Mouse (Mus musculus): Measurements from ENCODE around the gene 4930556J24Rik. TPM values are rescaled to one million over a fixed set of nuclear protein-coding genes. Genes with fewer than 3 reads are reported as not detected.
"Not testable (repeated sequence)": the region's sequence is repeated elsewhere in the genome, so short reads cannot be mapped to it uniquely, and the experiment has no call there.

The 4930556J24Rik gene
- polyA plus RNA-seq, 1 experiment from 2014 or later = not detected

GRCm38 (mm10) chr11:3920476-3920875, 56.1 kb downstream of the 4930556J24Rik start:
- no peaks in the 10 kb centered on the region for H3K27me3 ChIP-seq
- no peak for ATAC-seq (replicated peaks; ENCODE audit: insufficient number of reproducible peaks, insufficient read depth, low FRiP score, low read depth)
- no peak overlapping the region for H3K4me2 ChIP-seq
- H3K27ac ChIP-seq = no peak overlapping the region
- no peaks in the 10 kb centered on the region for H3K9me3 ChIP-seq (replicated peaks)
- H3K9ac ChIP-seq = no peak overlapping the region
- no peak overlapping the region for H3K4me3 ChIP-seq
- WGBS = 83% methylated on average over 7 of the region's 7 CpGs
- H3K4me1 ChIP-seq (replicated peaks) = peaks cover 7% of the 10 kb centered on the region
- H3K36me3 ChIP-seq = peaks cover 32% of the 10 kb centered on the region

DNA sequence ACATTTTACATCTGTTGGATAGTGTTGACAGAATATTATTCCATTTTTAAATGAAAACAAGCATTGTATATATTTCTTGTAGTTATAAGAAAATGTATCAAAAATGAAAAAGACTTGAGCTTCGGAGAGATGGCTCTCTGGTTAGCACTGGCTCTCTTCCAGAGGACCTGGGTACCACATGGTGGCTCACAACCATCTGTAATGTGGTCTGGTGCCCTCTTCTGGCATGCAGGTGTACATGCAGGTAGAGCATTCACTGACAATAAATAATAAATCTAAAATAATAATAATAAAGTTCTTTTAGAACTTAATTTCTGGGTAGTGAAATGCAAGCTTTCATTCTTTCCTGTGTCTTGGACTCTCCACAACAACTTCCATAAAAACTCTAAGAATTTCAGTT, 57.8 kb downstream of the 4930556J24Rik start:
- no peak overlapping the region for H3K4me2 ChIP-seq
- H3K27ac ChIP-seq = no peak overlapping the region
- no peak overlapping the region for H3K9ac ChIP-seq
- H3K36me3 ChIP-seq = peaks cover 18% of the 10 kb centered on the region
- ATAC-seq (replicated peaks; ENCODE audit: insufficient number of reproducible peaks, insufficient read depth, low FRiP score, low read depth) = no peak
- no peaks in the 10 kb centered on the region for H3K27me3 ChIP-seq
- no peak overlapping the region for H3K4me3 ChIP-seq
- peaks cover 12% of the 10 kb centered on the region for H3K4me1 ChIP-seq (replicated peaks)
- WGBS = 57% methylated on average over 1 of the region's 1 CpGs
- H3K9me3 ChIP-seq (replicated peaks) = no peaks in the 10 kb centered on the region

- Histone ChIP-seq H3K27ac (peak within 1 kb of the TSS; percentile 50), H3K4me2 (peak within 1 kb of the TSS; percentile 91), H3K9me3 (replicated peaks) (no peaks in the 10 kb centered on the region), H3K9ac (peak within 1 kb of the TSS; percentile 57), H3K4me1 (replicated peaks) (peaks cover 42% of the 10 kb centered on the region), H3K36me3 (0 out of 2 replicates have a peak, but pooled peaks cover 3% of the 10 kb centered on the region), H3K27me3 (no peaks in the 10 kb centered on the region), H3K4me3 (peak within 1 kb of the TSS; percentile 57)
- ATAC-seq (replicated peaks; ENCODE audit: insufficient number of reproducible peaks, insufficient read depth, low FRiP score, low read depth) = peak; percentile 61
- under 1% methylated on average over 28 of the region's 28 CpGs for WGBS
These were observed 62.3 kb downstream of the 4930556J24Rik start, which contains the start of gene Slc35e4 for GRCm38 (mm10) chr11:3914109-3914840. Slc35e4 (minus strand) TSS chr11:3914664.

DNA sequence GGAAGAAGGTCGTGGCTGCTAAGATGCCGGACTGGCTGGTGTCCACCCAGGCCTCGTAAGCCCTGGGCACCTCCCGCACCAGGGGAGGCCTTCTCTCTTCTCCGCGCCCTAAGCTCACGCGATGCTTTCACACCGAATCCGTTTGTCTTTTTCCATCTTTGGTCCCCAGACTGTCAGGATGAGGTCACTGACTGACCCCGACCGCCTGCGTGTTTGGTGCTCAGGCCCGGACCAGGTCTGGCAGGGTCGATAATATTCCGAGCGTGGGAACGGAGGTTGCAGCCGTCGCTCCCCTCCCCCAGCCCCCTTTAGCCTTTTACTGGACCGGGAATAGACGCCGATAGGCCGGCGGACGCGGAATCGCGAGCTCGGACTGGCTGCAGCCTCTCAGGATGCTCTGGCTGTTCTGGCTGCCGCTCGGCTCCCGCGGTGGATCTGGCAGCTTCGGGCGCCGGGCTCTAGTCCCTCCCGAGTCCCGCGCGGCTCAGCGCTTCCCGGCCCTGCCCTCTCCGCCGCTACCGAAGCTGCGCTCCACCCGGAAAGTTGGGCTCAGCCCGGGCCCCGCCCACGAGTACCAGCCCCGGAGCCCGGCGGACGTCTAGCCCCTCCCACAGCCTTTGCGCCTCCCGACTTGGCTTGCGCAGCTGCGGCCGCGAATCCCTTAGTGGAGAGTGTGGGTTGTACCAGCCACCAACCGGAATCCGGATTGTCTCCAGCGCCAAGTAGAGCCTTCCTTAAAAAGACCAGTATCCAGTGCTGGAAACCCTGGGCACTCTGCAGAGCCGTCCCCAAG, 63.1 kb downstream of the 4930556J24Rik start:
- Histone ChIP-seq H3K4me2 (peak overlapping the region; percentile 91), H3K27me3 (no peaks in the 10 kb centered on the region), H3K9me3 (replicated peaks) (no peaks in the 10 kb centered on the region), H3K27ac (peak overlapping the region; percentile 50), H3K4me1 (replicated peaks) (peaks cover 42% of the 10 kb centered on the region), H3K4me3 (peak overlapping the region; percentile 57), H3K9ac (peak overlapping the region; percentile 57), H3K36me3 (0 out of 2 replicates have a peak, but pooled peaks cover 3% of the 10 kb centered on the region)
- WGBS = under 1% methylated on average over 65 of the region's 65 CpGs
- ATAC-seq (replicated peaks; ENCODE audit: insufficient number of reproducible peaks, insufficient read depth, low FRiP score, low read depth) = peak; percentile 82

- Histone ChIP-seq H3K9ac (peak overlapping the region; percentile 57), H3K4me3 (peak overlapping the region; percentile 57), H3K4me1 (replicated peaks) (peaks cover 42% of the 10 kb centered on the region), H3K27ac (0 out of 2 replicates have a peak overlapping the region, but pooled peaks have one; percentile 50), H3K4me2 (peak overlapping the region; percentile 91), H3K27me3 (no peaks in the 10 kb centered on the region), H3K36me3 (0 out of 2 replicates have a peak, but pooled peaks cover 3% of the 10 kb centered on the region), H3K9me3 (replicated peaks) (no peaks in the 10 kb centered on the region)
- peak; percentile 1 for ATAC-seq (replicated peaks; ENCODE audit: insufficient number of reproducible peaks, insufficient read depth, low FRiP score, low read depth)
- 3% methylated on average over 16 of the region's 16 CpGs for whole genome bisulfite sequencing
These were observed 63.7 kb downstream of the 4930556J24Rik start for GRCm38 (mm10) chr11:3912875-3913271.

GRCm38 (mm10) chr11:3912100-3912874, 64.3 kb downstream of the 4930556J24Rik start:
- WGBS = 23% methylated on average over 19 of the region's 19 CpGs

DNA sequence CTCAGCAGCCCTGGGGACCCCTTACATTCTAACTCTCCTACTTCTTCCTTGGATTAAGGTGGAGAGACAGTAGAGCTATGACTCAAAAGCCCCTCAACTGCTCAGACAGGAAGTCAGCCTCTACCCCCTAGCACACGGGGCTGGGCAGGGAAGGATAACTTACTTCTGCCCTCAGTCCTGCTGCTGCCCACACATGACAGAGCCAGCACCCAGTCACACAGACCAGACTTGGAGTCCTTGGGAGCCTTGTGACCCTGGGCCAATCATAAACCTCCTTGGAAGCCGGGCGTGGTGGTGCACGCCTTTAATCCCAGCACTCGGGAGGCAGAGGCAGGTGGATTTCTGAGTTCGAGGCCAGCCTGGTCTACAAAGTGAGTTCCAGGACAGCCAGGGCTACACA, 65.1 kb downstream of the 4930556J24Rik start:
- ATAC-seq (replicated peaks; ENCODE audit: insufficient number of reproducible peaks, insufficient read depth, low FRiP score, low read depth); H3K9me3 ChIP-seq (replicated peaks); H3K4me3 ChIP-seq; H3K36me3 ChIP-seq; H3K27me3 ChIP-seq: not testable (repeated sequence)
- WGBS = 82% methylated on average over 6 of the region's 6 CpGs
- Histone ChIP-seq H3K4me2 (peak overlapping the region; percentile 91), H3K9ac (0 out of 2 replicates have a peak overlapping the region, but pooled peaks have one; percentile 2), H3K4me1 (replicated peaks) (peaks cover 42% of the 10 kb centered on the region), H3K27ac (peak overlapping the region; percentile 56)

More at GRCm38 (mm10) chr11:3912100-3912874, 64.3 kb downstream of the 4930556J24Rik start:
- peak overlapping the region; percentile 43 for H3K27ac ChIP-seq
- peak overlapping the region; percentile 57 for H3K9ac ChIP-seq
- H3K27me3 ChIP-seq = no peaks in the 10 kb centered on the region
- no peaks in the 10 kb centered on the region for H3K9me3 ChIP-seq (replicated peaks)
- H3K4me1 ChIP-seq (replicated peaks) = peaks cover 42% of the 10 kb centered on the region
- peak overlapping the region; percentile 57 for H3K4me3 ChIP-seq
- H3K36me3 ChIP-seq = peaks cover 2% of the 10 kb centered on the region; the same call in 1 of the 2 replicates
- peak; percentile 1; the same call in 1 of the 2 replicates for ATAC-seq (replicated peaks; ENCODE audit: insufficient number of reproducible peaks, insufficient read depth, low FRiP score, low read depth)
- peak overlapping the region; percentile 91 for H3K4me2 ChIP-seq

DNA sequence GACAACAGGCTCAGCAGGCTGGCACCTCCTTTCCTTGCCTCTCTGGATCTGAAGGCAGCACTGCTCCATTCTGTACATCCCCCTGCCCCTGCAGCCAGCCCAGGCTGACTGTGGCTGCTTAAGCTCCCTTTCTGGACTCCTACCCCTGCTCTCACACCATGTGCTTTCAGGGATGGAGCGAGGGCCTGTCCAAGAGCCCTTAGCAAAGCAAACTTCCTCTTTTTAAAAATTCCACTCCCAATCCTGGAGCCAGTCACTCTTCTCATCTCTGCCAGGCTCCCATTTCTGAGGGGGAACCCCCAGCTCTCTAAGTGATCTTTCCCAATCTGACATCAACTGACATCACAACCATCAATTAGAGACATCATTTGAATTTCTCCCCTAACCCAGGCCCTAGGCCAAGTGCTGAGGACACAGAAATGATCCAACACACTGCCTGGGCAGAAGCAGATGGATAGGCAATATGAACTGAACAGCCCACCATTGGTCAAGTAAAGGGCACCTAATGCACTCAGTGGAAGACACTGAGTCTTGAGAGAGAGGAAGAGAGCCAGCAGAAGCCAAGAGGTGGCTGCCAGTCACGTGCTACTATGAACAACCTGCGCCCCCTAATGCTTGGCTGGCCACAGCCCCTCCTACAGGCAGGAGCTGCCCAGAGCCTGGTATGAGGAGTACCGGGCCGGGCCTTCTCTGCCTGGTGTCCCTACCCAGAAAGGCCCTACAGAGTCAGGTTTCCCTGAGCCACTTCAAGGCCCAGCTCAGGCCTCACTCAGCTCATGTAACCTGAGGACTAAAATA, 65.9 kb downstream of the 4930556J24Rik start:
- Histone ChIP-seq H3K9me3 (replicated peaks) (no peaks in the 10 kb centered on the region), H3K27me3 (no peaks in the 10 kb centered on the region), H3K36me3 (no peaks in the 10 kb centered on the region; the same call in 1 of the 2 replicates), H3K9ac (0 out of 2 replicates have a peak overlapping the region, but pooled peaks have one; percentile 2), H3K4me3 (no peak overlapping the region), H3K27ac (peak overlapping the region; percentile 56), H3K4me2 (peak overlapping the region; percentile 91), H3K4me1 (replicated peaks) (peaks cover 38% of the 10 kb centered on the region)
- ATAC-seq (replicated peaks; ENCODE audit: insufficient number of reproducible peaks, insufficient read depth, low FRiP score, low read depth) = no peak
- 47% methylated on average over 5 of the region's 5 CpGs for WGBS

- no peak for ATAC-seq (replicated peaks; ENCODE audit: insufficient number of reproducible peaks, insufficient read depth, low FRiP score, low read depth)
- 78% methylated on average over 4 of the region's 4 CpGs for whole genome bisulfite sequencing
- H3K9ac ChIP-seq = no peak overlapping the region
- H3K4me3 ChIP-seq = no peak overlapping the region
- H3K36me3 ChIP-seq = no peaks in the 10 kb centered on the region; the same call in 1 of the 2 replicates
- H3K9me3 ChIP-seq (replicated peaks) = no peaks in the 10 kb centered on the region
- no peaks in the 10 kb centered on the region for H3K27me3 ChIP-seq
- no peak overlapping the region for H3K27ac ChIP-seq
- peaks cover 35% of the 10 kb centered on the region for H3K4me1 ChIP-seq (replicated peaks)
- no peak overlapping the region for H3K4me2 ChIP-seq
These were observed 67.3 kb downstream of the 4930556J24Rik start for GRCm38 (mm10) chr11:3909236-3909635.

- WGBS = 88% methylated on average over 1 of the region's 1 CpGs
- peaks cover 3% of the 10 kb centered on the region for H3K4me1 ChIP-seq (replicated peaks)
- H3K9ac ChIP-seq = no peak overlapping the region
- no peak overlapping the region for H3K4me3 ChIP-seq
- H3K9me3 ChIP-seq (replicated peaks) = no peaks in the 10 kb centered on the region
- no peaks in the 10 kb centered on the region; the same call in 1 of the 2 replicates for H3K36me3 ChIP-seq
- no peak overlapping the region for H3K4me2 ChIP-seq
- no peaks in the 10 kb centered on the region for H3K27me3 ChIP-seq
- no peak for ATAC-seq (replicated peaks; ENCODE audit: insufficient number of reproducible peaks, insufficient read depth, low FRiP score, low read depth)
- no peak overlapping the region for H3K27ac ChIP-seq
These were observed 71.1 kb downstream of the 4930556J24Rik start for GRCm38 (mm10) chr11:3905446-3905845.

Measured in heart, embryonic 15.5 days (tissue).